Comparison of ENCODE assay signal across 7 mouse cellular contexts in genomic region chr6:47748306-47748705, GRCm38 (mm10).
DNase-seq lines count a peak whose midpoint lies in the region; ATAC-seq lines count a peak whose summit lies in the region.
"Not testable (repeated sequence)": the region's sequence is repeated elsewhere in the genome, so short reads cannot be mapped to it uniquely, and the experiment has no call there.

No protein-coding gene starts in this region.

- 12% methylated on average over 15 of the region's 25 CpGs for WGBS in hindbrain, embryonic 12.5 days
- WGBS in liver, embryonic 12.5 days (ENCODE audit: insufficient replicate concordance), result 5% methylated on average over 14 of the region's 25 CpGs
- WGBS in stomach, embryonic 14.5 days, result 7% methylated on average over 8 of the region's 25 CpGs

- peak; percentile 95 for DNase-seq in cerebellum, postnatal 14 days
- peak; percentile 88 for DNase-seq in gastrocnemius, adult 8-10 months (ENCODE audit: low spot score in 2 of 2)
- DNase-seq in layer of hippocampus, adult 18-20 months (ENCODE audit: low spot score in 2 of 2), result peak; percentile 93 to 97
- DNase-seq in monocyte, adult 2 months (ENCODE audit: low read depth in 1 of 2, low spot score in 2 of 2), result peak; percentile 74 to 94

- not testable (repeated sequence) for H3K27ac ChIP-seq in hindbrain, embryonic 12.5 days; liver, embryonic 12.5 days; stomach, embryonic 14.5 days (ENCODE audit: low read length)

- not testable (repeated sequence) for ATAC-seq in hindbrain, embryonic 12.5 days (ENCODE audit: low FRiP score); liver, embryonic 12.5 days; stomach, embryonic 14.5 days (ENCODE audit: insufficient number of reproducible peaks, insufficient read depth, low FRiP score, low read depth)

- peak overlapping the region; percentile 37; the same call in 1 of the 2 replicates for H3K4me2 ChIP-seq in hindbrain, embryonic 12.5 days (replicated peaks)
- H3K4me2 ChIP-seq in liver, embryonic 12.5 days, result peak overlapping the region; percentile 56
- peak overlapping the region; percentile 41 for H3K4me2 ChIP-seq in stomach, embryonic 14.5 days (replicated peaks; ENCODE audit: low read depth, low read length)

- not testable (repeated sequence) for H3K9ac ChIP-seq in hindbrain, embryonic 12.5 days; liver, embryonic 12.5 days; stomach, embryonic 14.5 days (replicated peaks; ENCODE audit: low read depth, low read length)

- not testable (repeated sequence) for H3K36me3 ChIP-seq in hindbrain, embryonic 12.5 days; liver, embryonic 12.5 days; stomach, embryonic 14.5 days (ENCODE audit: control insufficient read depth, insufficient read depth, low read length)

- H3K4me1 ChIP-seq in hindbrain, embryonic 12.5 days; liver, embryonic 12.5 days; stomach, embryonic 14.5 days (ENCODE audit: control insufficient read depth, insufficient read depth, low read length): not testable (repeated sequence)

- H3K9me3 ChIP-seq in hindbrain, embryonic 12.5 days (replicated peaks); liver, embryonic 12.5 days (replicated peaks); stomach, embryonic 14.5 days (ENCODE audit: control insufficient read depth, low read depth, low read length): not testable (repeated sequence)

- peak overlapping the region; percentile 16; the same call in 1 of the 2 replicates for H3K4me3 ChIP-seq in hindbrain, embryonic 12.5 days
- peak overlapping the region; percentile 34 for H3K4me3 ChIP-seq in liver, embryonic 12.5 days
- H3K4me3 ChIP-seq in stomach, embryonic 14.5 days (ENCODE audit: low read depth, low read length), result 0 out of 2 replicates have a peak overlapping the region, but pooled peaks have one; percentile 20

- H3K27me3 ChIP-seq in hindbrain, embryonic 12.5 days; liver, embryonic 12.5 days (replicated peaks); stomach, embryonic 14.5 days (ENCODE audit: control insufficient read depth, insufficient read depth, low read length): not testable (repeated sequence)
